Mouse (Mus musculus): Measurements from ENCODE around the gene Ncf2.
"Not testable (repeated sequence)": the region's sequence is repeated elsewhere in the genome, so short reads cannot be mapped to it uniquely, and the experiment has no call there.

Gene Ncf2

DNA sequence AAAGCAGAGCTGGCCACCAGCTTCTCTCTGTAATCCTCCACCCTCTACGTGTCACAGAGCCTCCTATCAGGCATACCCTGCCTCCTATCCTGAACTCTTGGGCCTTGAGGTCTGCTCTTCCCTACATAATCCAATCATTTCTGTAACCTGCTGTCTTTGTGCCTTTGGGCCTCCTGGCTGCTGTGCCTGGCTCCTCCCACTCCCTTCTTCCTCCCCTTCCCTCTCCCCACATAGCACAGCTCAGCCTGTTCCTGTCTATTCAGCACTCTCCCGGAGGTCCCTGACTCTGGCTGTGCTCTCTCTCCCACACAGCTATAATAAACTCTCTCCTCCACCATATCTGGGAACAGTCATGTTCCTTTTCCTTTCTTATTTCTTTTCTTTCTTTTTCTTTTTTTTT lies at the start of gene Ncf2:
Ncf2 (plus strand) TSS at position 298 of the 400 bp plus-strand sequence.
- DNase-seq (ENCODE audit: low spot score in 2 of 2) = peak in 1 of 2 experiments; percentile 26

DNA sequence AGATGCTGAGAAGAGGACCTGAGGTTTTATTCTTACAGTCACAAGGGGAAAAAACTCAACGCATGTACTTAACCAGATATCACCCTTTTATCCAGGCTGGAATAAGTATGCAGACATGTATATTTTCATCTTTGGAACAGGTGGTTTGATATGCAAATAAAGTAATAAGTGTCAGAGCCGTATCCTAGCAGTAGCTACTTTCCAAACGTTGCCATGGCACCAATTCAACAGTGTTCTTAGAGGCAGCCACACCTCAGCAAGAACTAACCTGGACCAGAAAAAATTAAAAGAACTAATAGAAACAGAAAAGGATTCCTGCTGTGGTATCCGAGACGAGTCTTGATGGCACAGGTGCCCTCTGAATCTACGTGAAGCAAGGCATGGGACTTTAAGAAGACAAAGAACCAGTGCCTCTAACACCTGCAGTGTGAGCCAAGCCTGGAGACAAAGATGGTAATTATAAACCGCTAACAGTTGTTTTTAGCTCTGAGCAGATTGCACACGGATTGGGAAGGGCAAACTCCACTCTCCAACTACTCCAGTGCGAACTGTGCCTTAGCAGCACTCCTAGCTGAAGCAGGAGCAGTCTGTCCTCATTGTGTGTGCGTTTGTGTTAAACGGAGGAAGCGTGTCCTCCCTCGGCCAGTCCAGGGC lies 49.6 kb upstream of the Ncf2 start, which contains the start of gene Apobec4:
Apobec4 (plus strand) TSS at position 240 of the 654 bp plus-strand sequence.
- no peak for DNase-seq (ENCODE audit: low spot score in 2 of 2)

DNA sequence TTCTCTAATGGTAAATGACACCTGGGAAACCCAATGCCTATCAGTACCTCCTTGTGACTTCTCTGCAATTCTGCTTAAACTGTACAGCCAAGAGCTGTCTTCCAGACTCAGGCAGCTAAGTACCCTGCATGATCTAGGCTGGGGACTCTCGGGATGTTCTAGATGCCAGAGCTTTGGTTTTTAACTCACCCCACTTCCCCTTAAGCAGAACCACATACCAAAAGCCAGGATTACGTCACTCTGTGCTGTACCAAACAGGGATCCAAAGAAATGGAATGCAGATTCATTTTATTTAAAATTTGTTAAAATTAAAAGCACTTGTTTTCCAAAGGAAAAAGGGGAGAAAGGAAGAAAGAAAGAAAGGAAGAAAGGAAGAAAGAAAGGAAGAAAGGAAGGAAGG lies 38.2 kb upstream of the Ncf2 start:
- DNase-seq (ENCODE audit: low spot score in 2 of 2) = no peak

DNA sequence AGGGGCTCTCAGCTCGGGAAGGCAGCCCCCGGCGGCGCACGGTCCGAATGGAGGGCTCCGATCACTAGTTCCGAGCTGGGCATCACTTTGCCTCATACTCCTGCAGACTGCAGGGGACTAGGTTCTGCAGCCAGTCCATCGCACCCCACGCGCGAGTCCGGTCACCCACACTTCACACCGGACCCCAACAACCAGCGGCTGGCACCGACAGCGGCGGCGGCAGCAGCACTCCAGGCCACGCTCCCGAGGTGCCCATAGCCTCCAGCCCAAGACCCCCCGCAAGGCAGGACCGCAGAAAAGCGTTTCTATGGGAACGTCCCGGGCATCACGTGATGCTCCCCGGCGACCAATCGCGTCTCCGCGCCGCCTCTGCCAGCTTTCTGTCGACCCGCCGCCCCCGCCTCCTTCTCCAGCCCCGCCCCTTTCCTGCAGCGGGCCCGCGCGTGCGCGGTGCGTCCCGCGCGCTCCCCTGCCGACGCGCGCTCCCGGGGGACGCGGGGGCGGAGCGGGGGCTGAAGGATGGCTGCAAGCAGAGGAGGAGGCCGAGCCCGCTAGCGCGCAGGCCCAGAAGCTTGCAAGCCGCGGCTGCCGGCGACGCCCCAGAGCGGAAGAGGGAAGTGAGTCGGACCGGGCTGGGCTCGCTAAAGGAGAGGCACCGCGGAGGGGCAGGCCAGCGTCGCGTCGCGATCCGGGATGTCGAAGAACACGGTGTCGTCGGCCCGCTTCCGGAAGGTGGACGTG lies 33.8 kb upstream of the Ncf2 start, which contains the start of the genes Rgl1 and Arpc5:
Rgl1 (minus strand) TSS at position 320 of the 741 bp plus-strand sequence.
Arpc5 (plus strand) TSS at position 511 of the 741 bp plus-strand sequence.
- DNase-seq (ENCODE audit: low spot score in 2 of 2) = peak; percentile 96 to 97

DNA sequence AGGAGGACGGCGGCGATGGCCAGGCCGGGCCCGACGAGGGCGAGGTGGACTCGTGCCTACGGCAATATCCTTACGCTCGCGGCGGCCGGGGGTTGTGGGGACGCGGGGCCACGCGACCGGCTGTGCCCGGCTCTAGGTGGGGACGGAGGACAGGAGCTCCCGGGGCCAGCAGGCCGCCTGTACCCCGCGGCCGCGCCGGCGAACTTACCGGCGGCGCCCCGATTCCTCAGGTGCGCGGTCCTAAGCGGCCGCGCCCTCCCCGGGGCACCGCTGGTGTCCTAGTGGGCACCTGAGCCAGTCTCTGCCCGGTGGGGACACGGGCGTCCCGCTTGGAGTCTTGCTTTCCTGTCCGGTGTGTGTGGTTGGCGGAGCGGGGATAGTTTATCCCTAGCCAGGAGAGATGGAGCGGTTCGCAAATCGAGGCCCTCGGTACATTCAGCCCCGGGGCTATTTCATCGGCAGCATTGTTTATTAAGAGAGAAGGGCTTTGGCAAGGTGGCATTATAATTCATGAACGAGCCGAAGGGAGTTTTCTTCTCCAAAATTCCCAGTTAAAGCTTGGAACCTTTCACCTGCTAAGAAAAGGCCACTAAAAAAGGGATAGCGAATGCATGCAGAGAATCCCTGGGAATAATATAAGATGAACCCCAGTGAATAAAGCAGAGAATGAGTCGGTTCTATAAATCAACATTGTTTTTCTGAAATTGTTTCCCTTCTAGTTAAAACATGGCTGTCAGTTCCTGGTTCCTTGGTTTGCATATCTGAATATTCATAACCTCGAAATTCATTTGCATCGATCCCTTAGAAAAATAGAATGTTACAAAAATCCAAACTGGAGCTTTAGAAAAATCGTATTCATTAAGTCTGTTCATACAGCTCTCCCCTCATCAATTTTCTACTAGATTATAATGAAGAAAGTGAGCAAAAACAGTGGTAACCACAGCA lies 32.9 kb upstream of the Ncf2 start:
- DNase-seq (ENCODE audit: low spot score in 2 of 2) = no peak

DNA sequence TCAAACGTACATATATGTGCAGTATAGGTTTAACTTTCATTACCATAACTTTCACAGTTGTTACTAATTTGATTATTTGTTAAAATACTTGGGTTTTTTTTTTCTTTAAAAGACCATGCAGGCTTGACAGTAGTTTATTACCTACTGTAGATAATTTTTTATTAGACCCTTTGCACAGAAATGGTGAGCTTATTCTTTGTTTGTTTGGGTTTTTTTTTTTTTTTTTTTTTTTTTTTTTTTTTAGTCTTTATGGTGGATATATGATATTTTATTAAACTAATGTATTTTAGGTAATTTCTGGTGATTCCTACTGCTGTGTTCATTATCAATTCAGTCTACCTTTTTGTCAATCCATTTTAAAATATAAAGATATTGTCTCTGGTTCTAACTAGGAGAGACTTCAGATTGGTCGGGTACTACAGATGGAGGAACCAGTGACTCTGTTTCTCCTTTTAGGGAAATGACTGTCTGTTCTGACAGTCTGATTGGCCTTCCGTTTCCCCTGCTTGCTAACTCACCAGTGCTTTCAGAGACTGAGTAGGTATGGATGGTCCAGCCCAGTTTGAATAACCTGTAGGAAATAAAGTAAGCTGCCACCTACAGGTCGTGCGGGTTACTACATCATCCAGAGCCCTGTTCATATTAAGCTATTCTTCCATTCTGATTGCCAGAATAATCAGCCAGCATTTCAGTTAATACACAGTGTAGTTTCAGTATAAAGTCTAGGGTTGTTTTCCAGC lies 32.1 kb upstream of the Ncf2 start:
- peak; percentile 54 to 73 for DNase-seq (ENCODE audit: low spot score in 2 of 2)

DNA sequence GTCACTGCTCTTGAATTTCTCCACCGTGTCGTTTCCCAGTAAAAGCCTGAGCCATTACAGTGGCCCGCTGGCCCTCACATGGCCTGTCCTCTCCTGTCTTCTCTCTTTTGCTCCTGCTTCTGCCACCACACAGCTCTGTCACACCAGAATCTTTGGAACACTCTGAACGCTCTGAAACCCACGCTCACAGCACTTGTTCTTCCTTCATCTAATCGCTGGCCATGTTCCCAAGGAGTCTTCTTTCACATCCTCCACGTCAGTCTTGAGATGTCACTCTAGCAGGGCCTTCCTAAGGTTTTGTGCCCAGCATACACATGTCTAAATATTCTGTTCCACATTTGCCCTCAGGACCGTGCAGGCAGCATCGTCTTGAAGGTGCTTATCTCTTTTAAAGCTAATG lies 29.0 kb upstream of the Ncf2 start:
- no peak for DNase-seq (ENCODE audit: low spot score in 2 of 2)

DNA sequence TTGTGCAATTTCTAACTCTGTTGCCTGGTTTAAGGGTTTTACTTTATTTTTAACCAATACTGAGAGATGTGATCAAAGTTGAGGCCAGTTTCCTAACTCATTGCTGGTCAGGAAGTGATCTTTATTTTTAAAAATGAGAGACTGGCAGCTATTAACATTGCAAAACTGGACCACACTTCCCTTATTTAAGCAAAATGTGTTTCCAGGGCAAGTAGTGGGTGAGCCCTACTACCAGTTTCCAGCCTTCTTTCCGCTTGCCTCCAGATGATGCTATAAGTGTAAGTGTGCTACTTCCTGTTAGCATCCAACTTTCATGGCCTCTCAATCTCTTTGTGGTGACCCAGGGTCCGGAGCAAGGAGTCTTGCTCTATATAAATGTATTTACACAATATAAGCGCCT lies 25.4 kb upstream of the Ncf2 start:
- not testable (repeated sequence) for DNase-seq (ENCODE audit: low spot score in 2 of 2)

DNA sequence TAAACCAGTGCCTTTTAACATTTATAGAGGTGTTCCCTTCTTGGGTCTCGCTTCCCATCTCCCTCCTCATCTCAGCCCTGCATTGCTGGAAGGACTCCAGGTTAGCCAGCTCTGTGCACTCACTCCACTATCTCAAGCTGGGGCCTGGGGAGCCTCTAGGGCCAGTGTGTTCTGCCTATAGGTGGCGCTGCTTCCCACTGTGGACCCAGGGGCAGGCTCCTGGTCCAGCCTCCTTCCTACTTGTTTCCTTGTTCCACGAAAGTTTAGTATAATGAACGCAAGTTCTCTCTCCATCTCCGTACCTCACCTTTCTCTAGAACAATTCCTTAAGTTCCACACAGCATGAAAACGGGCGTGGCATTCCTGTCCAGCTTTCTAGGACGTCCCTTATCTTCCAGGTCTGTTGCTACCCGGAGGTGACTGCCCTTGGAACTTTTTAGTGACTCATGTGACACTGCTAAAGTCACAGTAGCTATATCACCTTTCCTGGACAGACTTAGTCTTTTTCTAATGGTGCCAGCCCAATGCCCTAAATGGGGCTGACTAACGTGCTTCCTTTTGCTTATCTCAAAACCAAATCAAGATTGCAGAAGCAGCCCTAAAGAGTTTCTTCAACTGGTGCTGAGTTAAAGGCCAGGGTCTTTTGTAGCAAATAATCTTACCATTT lies 20.8 kb upstream of the Ncf2 start:
- DNase-seq (ENCODE audit: low spot score in 2 of 2) = peak; percentile 32 to 73

DNA sequence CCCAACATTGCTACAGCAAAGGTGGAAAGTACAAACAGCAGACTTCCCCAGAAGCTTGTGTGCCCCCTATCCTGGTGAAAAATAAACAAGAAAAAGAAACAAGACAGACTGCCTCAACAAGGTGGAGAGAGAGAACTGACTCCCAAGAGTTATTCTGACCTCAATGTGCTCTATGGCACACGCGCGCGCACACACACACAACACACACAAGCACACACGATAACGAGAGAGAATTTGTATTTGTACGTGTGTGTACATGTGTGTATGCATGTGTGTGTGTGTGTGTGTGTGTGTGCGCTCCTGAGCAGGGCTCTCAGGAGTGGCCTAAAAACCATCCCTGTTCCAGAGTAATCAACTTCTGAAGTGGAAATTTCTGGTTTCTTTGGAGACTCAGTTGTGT lies 15.4 kb upstream of the Ncf2 start:
- DNase-seq (ENCODE audit: low spot score in 2 of 2) = no peak

DNA sequence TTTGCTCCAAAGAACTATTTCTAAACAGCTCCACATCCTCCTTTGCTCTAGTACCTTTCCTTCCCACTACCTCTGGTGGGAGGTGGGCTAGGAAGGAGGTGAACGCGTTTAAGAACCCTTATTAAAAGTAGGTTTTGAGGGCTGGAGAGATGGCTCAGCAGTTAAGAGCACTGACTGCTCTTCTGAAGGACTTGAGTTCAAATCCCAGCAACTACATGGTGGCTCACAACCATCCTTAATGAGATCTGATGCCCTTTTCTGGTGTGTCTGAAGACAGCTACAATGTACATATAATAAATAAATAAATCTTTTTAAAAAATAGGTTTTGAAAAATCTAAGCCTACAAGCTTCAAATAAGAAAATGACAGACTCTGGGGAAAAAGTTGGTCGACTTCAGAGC lies 14.5 kb upstream of the Ncf2 start:
- not testable (repeated sequence) for DNase-seq (ENCODE audit: low spot score in 2 of 2)

DNA sequence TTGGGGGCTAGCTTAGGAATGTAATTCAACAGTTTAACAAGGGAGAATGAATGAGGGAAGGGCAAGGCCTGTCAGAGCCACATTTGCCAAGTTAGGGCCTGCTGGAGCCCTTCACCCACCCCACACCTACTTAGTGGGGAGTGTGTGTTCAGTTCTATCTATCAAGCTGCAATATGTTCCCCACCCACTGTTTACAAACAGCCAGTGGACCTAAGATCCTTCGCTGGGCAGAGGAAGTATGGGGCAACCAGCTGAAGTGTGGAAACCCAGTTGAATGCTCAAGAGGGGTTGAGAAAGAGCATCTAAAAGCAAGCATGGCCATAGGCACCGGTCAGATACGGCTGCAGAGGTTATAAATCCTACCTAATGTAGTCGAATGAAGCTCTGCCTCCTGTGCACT lies 13.0 kb upstream of the Ncf2 start:
- no peak for DNase-seq (ENCODE audit: low spot score in 2 of 2)

DNA sequence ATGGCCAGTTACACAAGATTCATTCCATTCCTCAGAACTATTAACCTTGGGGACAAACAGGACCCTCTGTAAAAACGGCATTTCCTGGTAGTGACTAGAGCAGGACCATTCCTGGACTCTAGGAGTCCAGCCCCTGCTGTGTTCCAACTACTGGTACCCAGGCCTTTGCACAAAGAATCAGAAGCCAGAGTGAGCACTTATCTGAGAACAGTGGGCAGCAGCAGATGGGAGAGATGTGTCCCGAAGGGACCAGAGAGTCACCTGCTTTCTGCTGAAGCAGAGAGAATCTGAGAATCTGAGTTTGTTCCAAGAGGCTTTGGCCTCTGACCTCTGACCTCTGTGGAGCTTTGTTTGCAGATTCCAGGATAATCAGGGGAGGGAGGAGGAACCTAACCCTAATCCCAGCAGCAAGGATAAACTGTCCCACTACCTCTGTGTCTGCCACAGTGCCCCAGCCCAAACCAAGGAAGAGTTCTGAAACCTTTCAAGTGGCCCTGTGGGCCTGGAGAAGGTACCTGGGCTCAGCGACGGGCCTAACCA lies 11.8 kb upstream of the Ncf2 start:
- no peak for DNase-seq (ENCODE audit: low spot score in 2 of 2)

DNA sequence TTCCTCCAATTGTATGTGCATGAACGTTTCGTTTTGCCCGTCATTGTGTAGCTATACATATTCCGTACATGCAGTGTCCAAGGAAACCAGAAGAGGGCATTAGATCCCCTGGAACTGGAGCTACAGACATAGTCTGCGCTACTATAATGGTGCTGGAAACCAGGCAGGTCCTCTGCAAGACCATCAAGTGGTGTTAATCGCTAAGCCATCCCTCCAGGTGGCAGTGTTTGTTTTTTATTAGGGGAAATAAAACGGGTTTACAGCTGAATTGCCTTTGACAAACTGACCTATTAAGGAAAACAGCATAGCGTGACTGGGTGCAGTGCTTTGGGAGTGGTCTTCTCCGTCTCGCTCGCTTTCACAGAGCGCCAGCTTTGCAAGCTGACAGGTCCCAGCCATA lies 9.7 kb upstream of the Ncf2 start:
- DNase-seq (ENCODE audit: low spot score in 2 of 2) = no peak

DNA sequence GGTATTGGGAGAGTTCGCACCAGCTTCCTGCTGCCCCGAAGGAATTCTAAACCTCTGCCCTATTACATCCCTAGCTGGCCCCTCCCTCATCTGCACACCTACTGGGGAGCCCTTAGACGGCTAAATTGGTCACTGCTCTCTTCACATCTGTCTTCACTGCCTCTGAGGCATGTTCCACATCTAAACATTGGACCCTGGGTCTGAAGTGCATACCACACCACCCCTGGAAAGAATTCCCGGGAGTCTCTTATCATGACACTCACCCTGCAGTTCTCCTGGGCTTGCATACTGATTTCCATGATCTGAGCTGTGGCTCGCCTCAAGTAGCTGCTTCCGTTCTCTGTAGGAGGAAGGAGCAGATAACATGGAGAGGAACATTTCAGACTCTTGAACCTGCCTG lies 9.2 kb upstream of the Ncf2 start:
- no peak for DNase-seq (ENCODE audit: low spot score in 2 of 2)

DNA sequence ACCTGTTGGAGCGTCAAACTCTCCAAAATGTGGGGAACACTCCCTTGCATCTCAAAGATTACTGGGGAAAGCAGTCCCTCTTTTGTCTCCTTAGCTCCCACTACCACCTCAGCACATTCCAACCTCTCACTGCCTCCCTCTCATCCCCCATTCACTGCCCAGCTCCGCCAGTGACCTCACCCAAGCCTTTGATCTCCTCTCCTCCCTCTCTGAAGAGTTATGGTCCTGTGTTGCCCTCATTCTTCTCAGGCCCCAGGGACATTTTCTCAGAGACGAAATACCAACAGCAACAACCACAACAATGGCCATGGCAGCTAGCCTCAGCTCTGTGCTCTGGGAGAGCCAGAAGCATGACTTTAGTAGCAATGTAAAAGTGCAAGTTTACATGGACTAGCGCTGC lies 8.7 kb upstream of the Ncf2 start:
- DNase-seq (ENCODE audit: low spot score in 2 of 2) = no peak

DNA sequence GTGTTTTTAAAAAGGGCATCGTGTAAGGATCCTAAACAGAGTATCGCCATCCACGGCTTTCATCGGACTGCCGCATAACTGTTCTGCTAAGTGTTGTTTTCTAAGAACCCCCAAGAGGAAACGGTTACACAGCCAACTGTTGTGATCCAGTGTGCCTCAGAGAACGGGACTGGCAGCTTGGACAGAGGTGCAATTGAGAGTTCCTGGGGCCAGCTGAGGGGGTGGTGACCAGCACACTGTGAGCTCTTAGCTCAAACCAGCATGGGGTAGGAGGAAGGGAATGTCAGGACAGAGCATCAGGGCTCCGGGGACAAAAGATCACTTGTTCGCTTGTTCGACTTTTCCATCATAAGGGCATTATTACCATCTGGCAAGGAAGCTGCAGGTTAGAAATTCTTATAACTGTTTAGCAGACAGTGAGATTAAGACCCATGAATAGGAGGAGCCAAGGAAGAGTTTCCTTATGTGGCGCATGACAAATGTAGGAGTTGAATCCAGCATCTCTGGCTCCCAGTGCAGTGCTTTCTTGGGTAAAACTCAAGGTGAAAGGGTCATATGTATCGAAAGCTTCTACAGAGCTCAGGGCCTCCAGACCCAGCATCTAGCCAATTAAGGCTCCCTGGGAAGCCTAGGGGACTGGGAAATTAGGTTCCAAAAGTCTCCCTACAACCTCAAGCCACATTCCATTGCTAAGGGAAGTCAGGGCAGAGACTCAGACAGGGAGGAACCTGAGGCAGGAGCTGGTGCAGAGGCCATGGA lies 7.1 kb upstream of the Ncf2 start:
- DNase-seq (ENCODE audit: low spot score in 2 of 2) = no peak

DNA sequence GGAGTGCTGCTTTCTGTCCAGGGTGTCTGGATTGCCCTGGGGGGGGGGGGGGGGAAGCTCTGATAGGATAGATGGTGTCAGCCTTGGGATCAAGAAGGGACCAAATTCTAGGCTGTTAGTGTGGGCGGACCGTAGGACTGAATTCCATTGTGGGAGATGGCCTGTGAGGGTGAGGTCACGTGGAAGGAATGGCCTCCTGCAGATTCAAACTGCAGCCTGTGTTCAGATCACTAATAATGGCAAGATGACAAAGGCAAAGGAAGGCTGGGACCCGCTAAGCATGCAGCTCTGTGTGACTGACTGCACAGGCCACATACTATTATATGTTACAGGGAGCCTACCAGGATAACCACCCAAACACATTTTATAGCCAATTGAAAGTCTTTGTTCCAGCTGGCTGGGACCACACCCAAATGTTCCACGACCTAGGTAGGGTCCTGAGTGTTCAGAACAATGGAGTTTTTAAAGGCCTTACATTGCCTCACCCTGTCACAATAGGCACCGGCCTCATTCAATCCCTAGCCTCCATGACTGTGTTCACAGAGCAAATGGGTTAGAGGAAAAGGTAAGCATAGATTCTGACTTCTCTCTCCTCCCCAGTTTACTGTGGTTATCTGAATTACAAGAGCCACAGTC lies 6.4 kb upstream of the Ncf2 start:
- DNase-seq (ENCODE audit: low spot score in 2 of 2) = no peak

DNA sequence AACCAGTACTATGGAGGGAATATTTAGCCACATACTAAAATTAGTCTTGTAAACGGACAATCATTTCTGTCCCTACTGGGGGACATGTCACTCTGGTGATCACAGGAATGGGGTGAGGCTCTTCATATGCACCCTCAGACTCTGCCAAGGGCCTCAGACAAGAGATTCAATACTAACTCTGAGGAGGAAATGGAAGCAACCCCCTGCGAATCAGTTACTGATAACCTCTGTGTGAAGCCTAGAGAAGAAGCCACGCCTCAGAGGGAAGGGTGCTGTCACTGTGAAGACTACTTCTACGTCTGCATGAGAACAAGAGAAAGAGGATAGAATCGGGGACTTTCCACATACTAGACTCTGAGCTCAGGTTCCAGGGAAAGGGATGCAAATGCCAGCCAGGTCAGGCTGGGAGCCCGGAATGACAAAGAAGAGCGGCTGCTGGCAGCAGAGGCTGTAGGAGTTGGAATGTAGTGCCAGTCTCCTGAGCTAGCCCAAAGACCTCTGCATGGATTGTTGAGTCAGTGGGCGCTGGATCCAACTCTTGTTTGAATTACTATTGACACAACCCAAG lies 4.2 kb upstream of the Ncf2 start:
- DNase-seq (ENCODE audit: low spot score in 2 of 2) = no peak
